Mouse (Mus musculus): Measurements from ENCODE around the gene Slc23a3.

DNA sequence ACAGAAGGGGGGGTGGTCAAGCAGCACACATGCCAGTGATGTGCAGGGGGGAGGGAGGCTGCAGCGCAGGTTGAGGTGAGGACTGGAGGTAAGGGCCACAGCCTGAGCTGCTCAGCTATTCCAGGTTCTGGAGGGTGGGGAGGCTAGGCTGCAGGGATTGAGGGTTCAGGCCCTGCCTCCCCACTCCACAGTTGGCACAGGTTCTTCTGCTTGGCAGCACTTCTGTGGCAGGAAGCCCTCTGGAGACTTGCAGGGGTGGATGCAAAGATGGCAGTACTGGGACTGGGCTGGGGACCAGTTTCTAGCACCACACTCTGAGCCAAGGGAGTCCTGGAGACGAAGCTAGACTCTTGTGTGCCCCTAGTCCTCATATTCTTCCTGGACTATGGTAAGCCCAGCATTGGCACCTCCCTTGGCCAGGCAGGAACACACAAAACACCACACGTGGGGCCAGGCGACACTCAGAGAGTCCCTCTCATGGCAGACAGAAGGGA lies 47.7 kb upstream of the Slc23a3 start:
- TF ChIP-seq CTCF (IDR thresholded peaks at IDR 0.05; ENCODE audit: low read depth, low read length) (no peak), GATA2 (IDR thresholded peaks at IDR 0.05; ENCODE audit: borderline replicate concordance, low read depth, low read length) (no peak), GATA1 (IDR thresholded peaks at IDR 0.05; ENCODE audit: borderline replicate concordance, low read length) (no peak)

Data from G1E (cell line).